Mouse (Mus musculus) embryonic facial prominence, embryonic 12.5 days (tissue): ENCODE data around the gene Rrm1. TPM values are rescaled to one million over a fixed set of nuclear protein-coding genes. Genes with fewer than 3 reads are reported as not detected.
"Not testable (repeated sequence)": the region's sequence is repeated elsewhere in the genome, so short reads cannot be mapped to it uniquely, and the experiment has no call there.

Source experiments
- ATAC-seq: fragments of 200-750 bp; cut with Nextera tagmentation; 2 replicates; pipeline ENCODE4 v1.8.0; 2017; ENCODE audit not compliant: insufficient number of reproducible peaks, insufficient read depth, low FRiP score, low TSS enrichment
- H3K27ac ChIP-seq: fragments of 300-500 bp; sonication (generic); 2 replicates; pipeline ENCODE4 v1.5.1; 2016; ENCODE audit warnings: mild to moderate bottlenecking
- H3K27me3 ChIP-seq: fragments of 300-500 bp; sonication (generic); 2 replicates; pipeline ENCODE4 v1.6.1; 2016; ENCODE audit warnings: mild to moderate bottlenecking, moderate library complexity
- H3K36me3 ChIP-seq: fragments of 300-500 bp; sonication (generic); 2 replicates; pipeline ENCODE4 v1.6.1; 2016; ENCODE audit warnings: mild to moderate bottlenecking
- H3K4me1 ChIP-seq: fragments of 300-500 bp; sonication (generic); 2 replicates; pipeline ENCODE4 v1.6.1; 2016
- H3K4me2 ChIP-seq: fragments of 300-500 bp; sonication (generic); replicated peaks from 2 replicates; pipeline ENCODE4 v1.6.1; 2016; ENCODE audit warnings: mild to moderate bottlenecking, moderate library complexity
- H3K4me3 ChIP-seq: fragments of 300-500 bp; sonication (generic); 2 replicates; pipeline ENCODE4 v1.5.1; 2016; ENCODE audit warnings: mild to moderate bottlenecking
- H3K9ac ChIP-seq: fragments of 300-500 bp; sonication (generic); 2 replicates; pipeline ENCODE4 v1.6.1; 2016; ENCODE audit warnings: mild to moderate bottlenecking, moderate library complexity
- H3K9me3 ChIP-seq: fragments of 300-500 bp; sonication (generic); 2 replicates; pipeline ENCODE4 v1.6.1; 2016; ENCODE audit warnings: mild to moderate bottlenecking, moderate library complexity
- WGBS: fragments of 180-500 bp; shearing (Covaris S2); methylation state at CpG from one replicate; pipeline ENCODE4 v1.1.7; 2016; 5-methylcytosine and 5-hydroxymethylcytosine counted together
- polyA plus RNA-seq: library from polyadenylated mRNA; unstranded; fragments of >200 nt; fragmentation: Nextera tagmentation; extraction: Ambion mirVana; gene quantifications from 2 replicates; pipeline ENCODE4 v1.2.1, GENCODE M21; 2016

The Rrm1 gene
- polyA plus RNA-seq, 1 experiment from 2014 or later, result 173 TPM

DNA sequence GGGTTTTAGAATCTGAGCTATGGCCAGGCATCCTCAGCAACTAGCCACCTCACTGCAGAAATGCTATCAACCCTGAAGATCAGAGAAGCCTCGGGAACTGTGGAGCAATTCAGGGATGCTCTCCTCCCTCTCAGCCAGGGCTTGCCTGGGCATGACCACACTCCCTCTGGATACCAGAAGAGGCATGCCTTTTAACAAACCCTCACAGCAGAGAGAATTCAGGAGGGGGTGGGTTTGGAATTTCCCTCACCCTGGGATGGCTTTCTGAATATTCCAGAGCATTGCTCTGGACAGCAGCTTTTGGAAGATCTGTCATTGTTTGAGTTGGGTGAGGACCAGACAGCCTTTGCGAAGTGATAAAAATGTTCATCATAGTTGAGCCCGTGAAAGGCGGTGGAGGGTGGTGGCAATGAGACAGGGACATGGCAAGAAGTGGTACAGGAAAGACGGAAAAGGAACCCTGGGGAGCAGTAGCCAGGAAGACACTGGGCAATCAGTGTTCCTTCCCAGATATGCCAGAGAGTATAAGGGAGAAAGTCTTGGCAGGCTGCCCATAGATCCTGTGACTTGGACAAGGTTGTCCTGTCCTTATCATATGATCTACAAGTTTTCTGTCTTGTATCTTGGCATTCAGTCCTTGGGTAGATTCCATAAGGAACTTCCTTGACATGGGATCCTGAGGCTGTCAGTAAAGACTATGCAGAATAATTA, 38.0 kb downstream of the Rrm1 start:
- Histone ChIP-seq H3K4me1 (no peaks in the 10 kb centered on the region), H3K36me3 (no peaks in the 10 kb centered on the region), H3K9me3 (no peaks in the 10 kb centered on the region), H3K4me3 (no peak overlapping the region), H3K27ac (no peak overlapping the region), H3K4me2 (no peak overlapping the region), H3K9ac (no peak overlapping the region), H3K27me3 (no peaks in the 10 kb centered on the region)
- ATAC-seq, result no peak
- WGBS, result 83% methylated on average over 5 of the region's 5 CpGs

DNA sequence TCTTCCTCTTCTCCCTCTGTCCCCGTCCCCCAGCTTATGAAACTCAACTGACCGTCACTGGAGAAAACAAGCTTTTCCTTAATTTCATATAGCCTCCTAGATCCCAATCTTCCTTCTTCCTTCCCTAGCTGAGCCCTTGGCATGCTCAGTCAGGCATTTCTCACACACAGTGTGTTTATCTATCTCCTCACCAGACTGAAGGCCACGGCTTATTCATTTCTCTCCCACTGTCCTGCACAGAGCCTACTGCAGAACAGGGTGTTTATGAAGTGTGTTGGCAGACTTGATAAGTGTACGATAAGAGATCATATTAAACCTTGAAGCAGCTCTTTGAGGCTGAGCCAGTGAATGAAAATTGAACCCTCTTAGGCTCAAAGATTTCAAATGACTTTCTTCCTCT, 39.3 kb downstream of the Rrm1 start:
- H3K4me2 ChIP-seq, result no peak overlapping the region
- no peak overlapping the region for H3K4me3 ChIP-seq
- H3K9me3 ChIP-seq, result no peaks in the 10 kb centered on the region
- no peaks in the 10 kb centered on the region for H3K27me3 ChIP-seq
- no peak for ATAC-seq
- H3K9ac ChIP-seq, result no peak overlapping the region
- H3K4me1 ChIP-seq, result no peaks in the 10 kb centered on the region
- H3K27ac ChIP-seq, result no peak overlapping the region
- H3K36me3 ChIP-seq, result no peaks in the 10 kb centered on the region
- WGBS, result 81% methylated on average over 4 of the region's 4 CpGs

DNA sequence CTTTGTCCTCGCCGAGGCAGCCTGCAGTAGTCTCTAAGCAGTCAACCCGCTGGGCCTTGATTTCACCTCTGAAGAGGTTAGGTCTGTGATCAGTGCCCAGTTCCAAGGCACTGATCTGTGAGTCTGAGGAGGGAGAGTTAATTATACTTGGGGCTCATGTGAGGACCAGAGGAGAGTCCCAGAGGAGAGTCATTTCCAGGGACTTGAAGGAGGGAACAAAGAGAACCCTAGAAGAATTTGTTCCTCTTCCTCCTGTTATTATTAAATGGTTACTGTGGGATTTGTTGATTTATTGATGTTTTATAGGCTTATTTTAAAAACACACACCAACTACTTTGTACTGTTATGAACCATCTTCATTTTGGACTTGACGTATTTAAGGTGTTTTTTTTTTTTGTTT, 40.1 kb downstream of the Rrm1 start, which contains the start of gene Olfr543:
Gene Olfr543, minus strand, starts transcription at position 101 of the 400 bp plus-strand sequence.
- WGBS, result 89% methylated on average over 4 of the region's 4 CpGs
- H3K9me3 ChIP-seq, result no peaks in the 10 kb centered on the region
- no peak within 1 kb of the TSS for H3K4me2 ChIP-seq
- no peak within 1 kb of the TSS for H3K27ac ChIP-seq
- no peaks in the 10 kb centered on the region for H3K4me1 ChIP-seq
- no peaks in the 10 kb centered on the region for H3K27me3 ChIP-seq
- no peaks in the 10 kb centered on the region for H3K36me3 ChIP-seq
- H3K4me3 ChIP-seq, result no peak within 1 kb of the TSS
- no peak within 1 kb of the TSS for H3K9ac ChIP-seq
- ATAC-seq, result no peak

DNA sequence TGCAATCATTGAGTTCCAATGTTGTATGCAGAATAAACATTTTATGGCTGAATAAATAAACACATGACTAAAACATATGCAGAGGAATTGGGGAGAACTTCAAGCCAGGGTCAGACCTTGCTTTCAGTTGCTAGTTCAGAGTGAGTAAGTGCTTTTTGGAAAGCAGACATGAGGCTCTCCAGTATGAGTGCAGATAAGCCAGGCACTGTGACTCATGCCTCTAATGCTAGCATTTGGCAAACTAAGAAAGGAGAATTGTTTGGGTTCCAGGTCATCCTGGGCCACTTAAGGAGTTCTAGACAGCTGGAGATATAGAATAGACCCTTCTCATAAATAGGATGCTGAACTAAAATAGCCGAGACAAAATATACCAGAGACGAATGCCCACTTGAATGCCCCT, 42.2 kb downstream of the Rrm1 start:
- no peak overlapping the region for H3K9ac ChIP-seq
- no peak overlapping the region for H3K27ac ChIP-seq
- H3K4me3 ChIP-seq, result no peak overlapping the region
- WGBS, result 94% methylated on average over 2 of the region's 2 CpGs
- no peaks in the 10 kb centered on the region for H3K36me3 ChIP-seq
- ATAC-seq, result no peak
- H3K9me3 ChIP-seq, result no peaks in the 10 kb centered on the region
- H3K4me2 ChIP-seq, result no peak overlapping the region
- no peaks in the 10 kb centered on the region for H3K4me1 ChIP-seq
- H3K27me3 ChIP-seq, result no peaks in the 10 kb centered on the region

DNA sequence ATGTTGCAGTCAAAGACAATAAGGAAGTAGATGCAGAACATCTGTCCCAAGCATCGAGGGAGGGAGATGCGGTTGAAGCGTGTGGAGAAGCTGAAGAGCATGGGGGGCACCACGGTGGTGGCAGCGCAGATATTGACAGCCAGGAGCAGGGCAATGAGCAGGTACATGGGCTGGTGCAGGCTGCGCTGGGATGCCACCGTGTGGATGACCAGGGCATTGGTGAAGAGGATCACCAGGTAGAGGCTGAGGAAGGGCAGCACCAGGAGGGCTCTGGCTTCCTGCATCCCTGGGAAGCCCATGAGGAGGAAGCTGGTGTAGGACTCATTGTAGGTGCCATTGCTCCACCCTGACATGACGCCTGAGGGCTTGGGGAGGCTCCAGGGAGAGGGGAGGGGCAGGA, 43.3 kb downstream of the Rrm1 start:
- not testable (repeated sequence) for H3K4me3 ChIP-seq, H3K27me3 ChIP-seq, H3K9ac ChIP-seq, H3K36me3 ChIP-seq, H3K4me2 ChIP-seq, H3K4me1 ChIP-seq, ATAC-seq, H3K9me3 ChIP-seq, H3K27ac ChIP-seq
- WGBS, result 67% methylated on average over 8 of the region's 8 CpGs

DNA sequence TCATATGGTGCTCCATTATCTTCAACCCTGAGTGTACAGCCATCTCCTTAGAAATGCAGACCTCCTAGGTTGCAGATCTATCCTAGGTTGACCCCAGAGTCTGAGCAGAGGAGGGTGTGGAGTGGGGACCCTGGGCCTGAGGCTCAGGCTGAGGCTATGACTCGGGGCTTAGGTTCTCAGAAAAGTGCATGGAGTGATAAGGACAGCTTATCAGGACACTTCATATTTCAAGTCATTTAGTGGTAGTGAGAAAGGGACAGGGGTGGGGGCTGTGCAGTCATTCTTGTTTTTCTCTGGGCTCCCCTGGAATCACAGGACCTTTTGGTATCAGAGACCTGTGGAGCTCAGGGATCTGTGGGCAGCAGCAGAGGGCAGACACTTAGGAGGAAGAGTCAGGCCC, 44.6 kb downstream of the Rrm1 start:
- Histone ChIP-seq H3K27me3 (no peaks in the 10 kb centered on the region), H3K4me1 (no peaks in the 10 kb centered on the region), H3K4me2 (no peak overlapping the region), H3K27ac (no peak overlapping the region), H3K4me3 (no peak overlapping the region), H3K9me3 (no peaks in the 10 kb centered on the region), H3K36me3 (no peaks in the 10 kb centered on the region), H3K9ac (no peak overlapping the region)
- ATAC-seq, result no peak
- WGBS, result 63% methylated on average over 1 of the region's 1 CpGs

DNA sequence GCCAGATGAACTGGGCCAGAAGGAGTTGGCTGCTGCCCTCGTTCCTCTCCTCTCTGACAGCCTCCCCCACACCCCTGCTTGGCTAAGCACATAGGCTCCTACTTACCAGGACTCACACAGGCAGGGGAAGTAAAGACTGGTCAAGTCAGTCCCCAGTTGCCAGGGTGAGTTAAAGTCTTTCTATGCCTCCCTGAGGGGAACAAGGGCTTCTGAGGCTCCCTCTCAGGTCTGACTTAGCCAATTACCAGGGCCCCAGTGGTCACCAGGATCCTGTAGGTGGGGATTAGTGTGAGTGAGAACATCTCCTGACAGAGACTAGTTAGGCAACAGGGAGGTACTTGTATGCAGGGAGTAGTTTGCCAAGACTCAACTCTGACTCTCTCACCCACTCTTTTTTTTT, 46.7 kb downstream of the Rrm1 start, which contains the start of gene Olfr544:
Gene Olfr544, minus strand, starts transcription at position 153 of the 400 bp plus-strand sequence.
- H3K36me3 ChIP-seq, result no peaks in the 10 kb centered on the region
- H3K9me3 ChIP-seq, result no peaks in the 10 kb centered on the region
- H3K27me3 ChIP-seq, result no peaks in the 10 kb centered on the region
- H3K4me3 ChIP-seq, result no peak within 1 kb of the TSS
- no peak within 1 kb of the TSS for H3K4me2 ChIP-seq
- no peak within 1 kb of the TSS for H3K9ac ChIP-seq
- WGBS, result 50% methylated on average over 1 of the region's 1 CpGs
- no peaks in the 10 kb centered on the region for H3K4me1 ChIP-seq
- no peak for ATAC-seq
- no peak within 1 kb of the TSS for H3K27ac ChIP-seq

DNA sequence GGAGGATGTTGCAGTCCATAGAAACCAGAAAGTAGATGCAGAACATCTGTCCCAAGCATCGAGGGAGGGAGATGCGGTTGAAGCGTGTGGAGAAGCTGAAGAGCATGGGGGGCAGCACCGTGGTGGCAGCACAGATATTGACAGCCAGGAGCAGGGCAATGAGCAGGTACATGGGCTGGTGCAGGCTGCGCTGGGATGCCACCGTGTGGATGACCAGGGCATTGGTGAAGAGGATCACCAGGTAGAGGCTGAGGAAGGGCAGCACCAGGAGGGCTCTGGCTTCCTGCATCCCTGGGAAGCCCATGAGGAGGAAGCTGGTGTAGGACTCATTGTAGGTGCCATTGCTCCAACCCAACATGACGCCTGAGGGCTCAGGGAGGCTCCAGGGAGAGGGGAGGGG, 52.9 kb downstream of the Rrm1 start:
- 44% methylated on average over 7 of the region's 7 CpGs for WGBS

DNA sequence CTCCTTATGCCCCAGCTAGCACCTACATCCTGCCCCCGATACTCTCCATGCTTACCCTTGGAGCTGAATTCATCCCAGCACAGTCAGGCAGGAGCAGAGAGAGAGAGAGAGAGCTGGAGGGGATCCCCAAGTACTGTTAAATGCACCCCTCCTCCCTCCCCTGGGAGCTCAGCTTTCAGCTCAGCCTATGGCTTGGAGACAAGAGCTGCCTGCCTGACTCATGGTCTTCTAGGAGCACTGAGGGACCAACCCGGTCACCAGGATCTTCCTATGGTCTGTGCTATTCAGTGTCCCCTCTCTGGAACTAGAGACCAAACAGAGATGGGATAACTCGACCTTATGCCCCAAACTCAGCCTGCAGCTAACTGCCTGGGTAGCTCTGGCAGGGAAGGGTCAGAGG, 58.0 kb downstream of the Rrm1 start, which contains the start of gene Olfr545:
Gene Olfr545, minus strand, starts transcription at position 101 of the 400 bp plus-strand sequence.
- no peaks in the 10 kb centered on the region for H3K4me1 ChIP-seq
- no peaks in the 10 kb centered on the region for H3K27me3 ChIP-seq
- no peaks in the 10 kb centered on the region for H3K36me3 ChIP-seq
- H3K4me2 ChIP-seq, result no peak within 1 kb of the TSS
- 71% methylated on average over 3 of the region's 3 CpGs for WGBS
- ATAC-seq, result 0 out of 2 replicates have a peak, but pooled peaks have one; percentile 7
- H3K9me3 ChIP-seq, result no peaks in the 10 kb centered on the region
- H3K9ac ChIP-seq, result no peak within 1 kb of the TSS
- H3K27ac ChIP-seq, result no peak within 1 kb of the TSS
- H3K4me3 ChIP-seq, result no peak within 1 kb of the TSS

More for the DNA sequence above, 52.9 kb downstream of the Rrm1 start:
- not testable (repeated sequence) for H3K9me3 ChIP-seq, H3K4me1 ChIP-seq, H3K9ac ChIP-seq, H3K4me3 ChIP-seq, ATAC-seq, H3K27ac ChIP-seq, H3K36me3 ChIP-seq, H3K4me2 ChIP-seq, H3K27me3 ChIP-seq

DNA sequence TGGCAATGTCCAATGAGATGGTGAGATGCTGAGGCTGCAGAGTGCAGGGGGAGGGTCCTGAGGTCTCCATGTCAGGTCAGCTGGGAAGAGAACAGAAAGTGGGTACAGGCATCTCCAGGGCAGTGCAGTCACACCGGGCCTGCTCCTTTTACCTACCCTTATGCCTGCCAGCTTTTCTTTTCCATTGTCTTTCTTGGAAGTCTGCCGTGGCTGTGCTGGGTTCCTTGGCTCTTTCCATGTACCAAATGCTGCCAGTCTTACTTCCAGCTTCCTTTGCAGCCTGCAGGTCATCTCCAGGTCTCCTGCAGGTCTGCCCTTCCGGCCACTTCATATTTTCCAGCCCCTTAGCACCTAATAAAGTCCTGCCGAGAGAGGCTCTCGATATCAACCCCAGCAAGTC, 60.5 kb downstream of the Rrm1 start:
- H3K9ac ChIP-seq, result no peak overlapping the region
- H3K4me1 ChIP-seq, result no peaks in the 10 kb centered on the region
- WGBS, result 79% methylated on average over 5 of the region's 5 CpGs
- H3K4me2 ChIP-seq, result no peak overlapping the region
- no peak overlapping the region for H3K27ac ChIP-seq
- H3K4me3 ChIP-seq, result no peak overlapping the region
- ATAC-seq, result no peak
- no peaks in the 10 kb centered on the region for H3K27me3 ChIP-seq
- no peaks in the 10 kb centered on the region for H3K9me3 ChIP-seq
- H3K36me3 ChIP-seq, result no peaks in the 10 kb centered on the region

DNA sequence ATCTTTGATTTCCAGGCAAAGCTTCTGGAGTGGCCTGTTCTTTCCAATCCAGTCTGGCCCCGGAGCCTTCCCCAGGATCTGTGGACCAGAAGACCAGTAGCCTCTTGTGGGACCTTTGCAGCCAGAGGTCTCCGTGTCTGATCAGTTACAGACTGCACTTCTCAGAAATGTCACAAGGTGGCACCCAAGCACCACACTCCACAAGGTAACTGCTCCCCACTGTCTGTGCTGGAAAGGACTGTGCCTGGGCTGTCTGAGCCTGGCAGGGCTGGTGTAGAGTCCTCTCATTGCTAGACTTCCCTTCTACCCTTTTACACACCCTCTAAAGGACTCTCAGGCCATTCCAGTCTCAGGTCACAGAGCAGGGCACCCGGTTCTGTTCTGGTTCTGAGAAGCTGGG, 65.4 kb downstream of the Rrm1 start:
- no peak overlapping the region for H3K9ac ChIP-seq
- no peak overlapping the region for H3K4me3 ChIP-seq
- H3K4me2 ChIP-seq, result no peak overlapping the region
- peak; percentile 70; the same call in 1 of the 2 replicates for ATAC-seq
- WGBS, result 38% methylated on average over 3 of the region's 3 CpGs
- no peaks in the 10 kb centered on the region for H3K9me3 ChIP-seq
- no peaks in the 10 kb centered on the region for H3K4me1 ChIP-seq
- no peaks in the 10 kb centered on the region for H3K36me3 ChIP-seq
- 0 out of 2 replicates have a peak, but pooled peaks cover 5% of the 10 kb centered on the region for H3K27me3 ChIP-seq
- no peak overlapping the region for H3K27ac ChIP-seq

DNA sequence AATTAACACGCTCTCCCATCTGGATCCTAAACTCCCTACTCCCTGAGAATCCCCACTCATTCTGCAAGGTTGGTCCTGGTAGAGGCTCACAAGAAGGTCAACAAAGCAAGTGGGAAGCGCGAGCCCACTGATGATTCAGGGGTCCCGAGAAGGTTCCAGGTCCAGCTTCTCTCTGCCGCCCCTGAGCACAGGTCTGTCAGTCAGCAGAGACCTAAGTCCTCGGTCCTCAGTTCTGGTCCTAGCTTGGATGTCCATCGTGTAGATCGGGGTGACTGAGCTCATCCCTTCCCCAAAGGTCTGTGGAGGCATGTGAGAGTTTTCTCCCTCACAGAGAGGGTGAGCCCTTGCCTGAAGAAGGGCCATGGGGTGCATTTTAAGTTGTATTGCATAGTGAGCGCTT, 66.6 kb downstream of the Rrm1 start:
- no peak for ATAC-seq
- no peak overlapping the region for H3K4me2 ChIP-seq
- no peaks in the 10 kb centered on the region for H3K9me3 ChIP-seq
- H3K4me1 ChIP-seq, result no peaks in the 10 kb centered on the region
- no peak overlapping the region for H3K9ac ChIP-seq
- WGBS, result 84% methylated on average over 9 of the region's 9 CpGs
- H3K36me3 ChIP-seq, result no peaks in the 10 kb centered on the region
- H3K27me3 ChIP-seq, result peaks cover 14% of the 10 kb centered on the region
- no peak overlapping the region for H3K4me3 ChIP-seq
- no peak overlapping the region for H3K27ac ChIP-seq
